Mouse (Mus musculus) limb, embryonic 14.5 days (tissue): ENCODE results near the gene Parp9. TPM values are rescaled to one million over a fixed set of nuclear protein-coding genes. Genes with fewer than 3 reads are reported as not detected.

ENCODE experiments used
- ATAC-seq: fragments of 200-750 bp; cut with Nextera tagmentation; 2 replicates; pipeline ENCODE4 v1.8.0; 2017; ENCODE audit warnings: low read depth, moderate number of reproducible peaks, moderate TSS enrichment; ENCODE audit not compliant: low FRiP score
- DNase-seq: peaks from one replicate; pipeline ENCODE4 v3.0.0-alpha.2; 2015; ENCODE audit warnings: low spot score
- H3K27ac ChIP-seq: fragments of 300-500 bp; sonication (generic); replicated peaks from 2 replicates; pipeline ENCODE4 v1.5.1; 2014; ENCODE audit warnings: low read depth, mild to moderate bottlenecking, low read length, moderate library complexity, mixed read lengths
- H3K27me3 ChIP-seq: fragments of 300-500 bp; sonication (generic); 2 replicates; pipeline ENCODE4 v1.6.1; 2014; ENCODE audit warnings: low read length, mixed read lengths; ENCODE audit not compliant: control insufficient read depth, insufficient read depth
- H3K36me3 ChIP-seq: fragments of 300-500 bp; sonication (generic); 2 replicates; pipeline ENCODE4 v1.6.1; 2014; ENCODE audit warnings: mild to moderate bottlenecking, low read length, moderate library complexity, mixed read lengths; ENCODE audit not compliant: control insufficient read depth, insufficient read depth
- H3K4me1 ChIP-seq: fragments of 300-500 bp; sonication (generic); 2 replicates; pipeline ENCODE4 v1.6.1; 2014; ENCODE audit warnings: antibody characterized with exemption, low read length, mixed read lengths; ENCODE audit not compliant: control insufficient read depth, insufficient read depth
- H3K4me2 ChIP-seq: fragments of 300-500 bp; sonication (generic); replicated peaks from 2 replicates; pipeline ENCODE4 v1.6.1; 2014; ENCODE audit warnings: low read depth, mild to moderate bottlenecking, low read length, moderate library complexity; ENCODE audit not compliant: severe bottlenecking
- H3K4me3 ChIP-seq: fragments of 300-500 bp; sonication (generic); replicated peaks from 2 replicates; pipeline ENCODE4 v1.5.1; 2014; ENCODE audit warnings: low read length
- H3K9ac ChIP-seq: fragments of 300-500 bp; sonication (generic); 2 replicates; pipeline ENCODE4 v1.6.1; 2014; ENCODE audit warnings: mild to moderate bottlenecking, low read depth, low read length, moderate library complexity; ENCODE audit not compliant: severe bottlenecking
- H3K9me3 ChIP-seq: fragments of 300-500 bp; sonication (generic); 2 replicates; pipeline ENCODE4 v1.6.1; 2016; ENCODE audit warnings: low read length; ENCODE audit not compliant: control insufficient read depth
- POLR2A ChIP-seq: fragments of 200-500 bp; IDR thresholded peaks from 2 replicates; pipeline ENCODE4 v1.8.0; 2012; ENCODE audit warnings: inconsistent platforms, mild to moderate bottlenecking, moderate library complexity, borderline replicate concordance; ENCODE audit not compliant: insufficient read depth, insufficient read length; ENCODE audit errors: extremely low read depth
- WGBS: fragments of 180-500 bp; shearing (Covaris S2); extraction: QIAGEN DNeasy Blood & Tissue Kit; methylation state at CpG from one replicate; pipeline ENCODE4 v1.1.7; 2014; 5-methylcytosine and 5-hydroxymethylcytosine counted together
- polyA plus RNA-seq, 2 experiments: library from polyadenylated mRNA; depleted of rRNA in 1 of 2; stranded (reverse) in 1 of 2; unstranded in 1 of 2; fragments of >200 nt; fragmentation: Nextera tagmentation in 1 of 2; extraction: Ambion mirVana in 1 of 2; gene quantifications; 2 replicates each; pipeline versions ENCODE4 v1.2.1 to v1.2.3; 2012 to 2014

Parp9 gene
- polyA plus RNA-seq, 2 experiments = 4.1 to 4.3 TPM

DNA sequence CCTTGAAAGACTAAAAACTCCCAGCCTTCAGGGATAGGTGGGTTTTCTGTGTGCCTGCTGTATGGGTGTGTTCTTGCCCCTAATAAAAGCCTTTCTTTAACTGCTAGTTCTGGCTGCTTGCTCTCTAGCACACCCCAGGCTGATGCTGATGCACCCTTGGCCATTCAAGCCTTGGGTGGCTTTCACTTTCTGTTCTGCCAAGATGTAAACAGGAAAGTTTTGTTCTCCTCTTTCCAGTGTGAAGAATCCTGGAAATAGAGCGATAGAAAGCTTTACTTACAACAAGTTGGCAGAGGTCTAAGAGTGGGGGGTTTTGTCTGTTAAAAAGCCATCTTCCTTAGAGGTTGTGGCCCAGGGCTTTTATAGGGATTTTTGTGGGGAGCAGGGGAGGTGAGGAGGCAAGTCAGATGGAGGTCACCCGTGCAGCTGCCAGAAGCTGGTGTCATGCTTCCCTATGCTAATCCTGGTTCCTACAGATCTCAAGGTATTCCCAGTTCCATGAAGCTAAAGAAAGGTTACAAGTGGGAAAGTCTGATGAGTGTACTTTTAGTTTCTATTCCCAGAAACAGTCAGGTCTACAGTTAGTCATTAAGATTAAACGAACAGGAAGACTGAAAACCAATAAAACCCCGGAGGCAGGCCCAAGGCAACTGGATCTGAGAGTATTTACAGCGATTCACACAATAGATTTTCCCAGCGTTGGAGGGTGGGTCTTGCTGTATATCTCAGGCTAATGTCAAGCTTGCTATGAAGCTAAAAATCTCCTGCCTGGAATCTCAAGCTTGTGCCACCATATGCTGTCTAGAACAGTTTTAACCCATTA lies 19.3 kb upstream of the Parp9 start:
- DNase-seq (no peak), ATAC-seq (peak; percentile 37; the same call in 1 of the 2 replicates)
- no peaks in the 10 kb centered on the region for H3K36me3 ChIP-seq
- H3K27ac ChIP-seq = no peak overlapping the region
- no peaks in the 10 kb centered on the region for H3K27me3 ChIP-seq
- H3K4me1 ChIP-seq = no peaks in the 10 kb centered on the region
- H3K9me3 ChIP-seq = no peaks in the 10 kb centered on the region
- WGBS = 28% methylated on average over 6 of the region's 6 CpGs
- no peak overlapping the region for H3K4me3 ChIP-seq
- no peak overlapping the region for H3K9ac ChIP-seq
- TF ChIP-seq POLR2A = no peak
- no peak overlapping the region for H3K4me2 ChIP-seq

DNA sequence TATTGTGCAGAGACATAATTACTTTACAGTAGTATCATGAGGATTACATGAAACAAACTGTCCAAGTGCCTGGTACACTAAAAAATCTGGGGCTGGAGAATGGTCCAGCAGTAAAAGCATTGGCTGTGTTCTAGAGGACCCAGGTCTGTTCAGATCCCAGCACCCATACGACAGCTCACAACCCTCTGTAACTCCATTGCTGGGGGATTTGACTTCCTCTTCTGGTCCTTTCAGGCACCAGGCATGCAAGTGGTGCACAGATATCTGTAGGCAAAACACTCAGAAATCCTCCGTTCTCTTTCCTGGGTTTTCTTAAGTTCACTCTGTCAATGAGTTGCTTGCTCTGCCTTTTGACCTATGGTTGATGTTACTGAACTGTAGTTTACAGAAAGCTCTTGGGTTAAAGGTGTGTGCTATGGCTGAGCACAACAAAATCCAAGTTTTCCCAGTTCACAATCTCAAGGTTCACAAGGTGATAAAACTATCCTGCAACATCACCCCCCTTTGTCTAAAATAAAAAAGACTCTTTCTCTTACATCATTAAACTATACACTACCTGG lies 16.5 kb upstream of the Parp9 start:
- ATAC-seq (no peak), DNase-seq (no peak)
- no peak overlapping the region for H3K4me3 ChIP-seq
- H3K4me2 ChIP-seq = no peak overlapping the region
- WGBS = 88% methylated on average over 2 of the region's 2 CpGs
- no peaks in the 10 kb centered on the region for H3K27me3 ChIP-seq
- H3K4me1 ChIP-seq = no peaks in the 10 kb centered on the region
- no peak overlapping the region for H3K9ac ChIP-seq
- no peaks in the 10 kb centered on the region for H3K36me3 ChIP-seq
- TF ChIP-seq POLR2A = no peak
- H3K9me3 ChIP-seq = no peaks in the 10 kb centered on the region
- H3K27ac ChIP-seq = no peak overlapping the region

DNA sequence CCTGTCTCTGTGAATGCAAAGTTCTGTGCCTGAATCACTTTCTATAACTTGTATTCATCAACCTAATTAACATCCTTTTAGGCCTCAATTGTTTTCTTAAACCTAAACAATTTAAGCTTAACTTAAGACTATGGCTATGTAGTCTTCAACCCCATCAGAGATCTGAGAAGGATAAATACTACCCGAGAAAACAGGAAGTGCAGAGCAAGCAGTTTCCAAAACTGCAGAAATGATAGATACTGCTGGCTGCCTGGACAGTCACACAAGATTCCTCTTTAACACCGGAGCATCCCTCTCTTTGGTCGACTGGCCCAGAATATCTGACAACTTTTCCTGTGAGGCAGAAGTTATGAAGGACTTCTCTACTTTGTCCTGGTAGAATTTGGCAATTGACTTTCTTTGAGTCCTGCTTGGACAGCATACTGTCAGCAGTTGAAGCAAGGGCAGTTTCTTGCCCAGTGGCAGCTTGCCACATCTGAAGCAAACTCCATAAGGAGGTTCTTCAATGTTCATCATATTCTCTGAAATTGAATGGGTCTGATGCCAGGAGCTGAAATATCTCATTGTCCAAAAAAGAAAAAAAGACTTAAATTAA lies 15.9 kb upstream of the Parp9 start:
- no peak for TF ChIP-seq POLR2A
- no peak overlapping the region for H3K27ac ChIP-seq
- no peaks in the 10 kb centered on the region for H3K36me3 ChIP-seq
- DNase-seq (no peak), ATAC-seq (no peak)
- WGBS = 73% methylated on average over 3 of the region's 3 CpGs
- no peaks in the 10 kb centered on the region for H3K27me3 ChIP-seq
- H3K9ac ChIP-seq = no peak overlapping the region
- H3K9me3 ChIP-seq = no peaks in the 10 kb centered on the region
- no peak overlapping the region for H3K4me2 ChIP-seq
- H3K4me1 ChIP-seq = no peaks in the 10 kb centered on the region
- no peak overlapping the region for H3K4me3 ChIP-seq

DNA sequence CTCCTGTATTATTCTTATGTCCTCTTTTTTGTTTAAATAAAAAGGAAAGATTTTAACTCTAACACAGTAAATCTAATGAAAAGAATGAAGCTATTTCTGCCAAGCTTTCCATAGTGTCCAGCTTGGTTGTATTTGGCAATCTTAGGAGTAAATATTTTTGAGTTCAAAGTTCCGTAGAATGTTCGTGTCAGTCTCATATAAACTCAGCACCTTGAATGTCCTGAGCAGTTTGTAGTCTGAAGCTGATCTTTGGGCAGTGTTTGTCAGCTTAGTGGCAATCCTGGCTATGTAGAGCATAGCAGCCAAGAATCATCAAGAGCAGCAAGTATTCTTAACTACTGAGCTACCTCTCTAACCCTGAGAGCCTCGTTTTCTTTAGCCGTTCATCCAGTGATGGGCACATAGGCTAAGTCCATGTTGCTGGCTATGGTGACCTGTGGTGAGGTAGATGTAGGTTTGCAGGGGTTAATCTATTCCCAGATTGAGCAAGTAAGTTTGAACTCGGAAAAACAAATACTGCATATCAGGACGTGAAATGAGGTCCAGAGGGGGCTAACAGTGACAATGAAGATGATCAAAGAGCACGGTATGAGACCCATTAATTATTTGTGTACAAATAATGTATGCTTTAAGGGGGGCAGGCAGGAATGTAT lies 14.6 kb upstream of the Parp9 start:
- no peak for TF ChIP-seq POLR2A
- H3K27me3 ChIP-seq = no peaks in the 10 kb centered on the region
- DNase-seq = no peak
- H3K36me3 ChIP-seq = no peaks in the 10 kb centered on the region
- H3K4me3 ChIP-seq = no peak overlapping the region
- ATAC-seq = no peak
- WGBS = 81% methylated on average over 7 of the region's 7 CpGs
- no peak overlapping the region for H3K27ac ChIP-seq
- H3K9me3 ChIP-seq = no peaks in the 10 kb centered on the region
- no peaks in the 10 kb centered on the region for H3K4me1 ChIP-seq
- H3K4me2 ChIP-seq = no peak overlapping the region
- no peak overlapping the region for H3K9ac ChIP-seq

DNA sequence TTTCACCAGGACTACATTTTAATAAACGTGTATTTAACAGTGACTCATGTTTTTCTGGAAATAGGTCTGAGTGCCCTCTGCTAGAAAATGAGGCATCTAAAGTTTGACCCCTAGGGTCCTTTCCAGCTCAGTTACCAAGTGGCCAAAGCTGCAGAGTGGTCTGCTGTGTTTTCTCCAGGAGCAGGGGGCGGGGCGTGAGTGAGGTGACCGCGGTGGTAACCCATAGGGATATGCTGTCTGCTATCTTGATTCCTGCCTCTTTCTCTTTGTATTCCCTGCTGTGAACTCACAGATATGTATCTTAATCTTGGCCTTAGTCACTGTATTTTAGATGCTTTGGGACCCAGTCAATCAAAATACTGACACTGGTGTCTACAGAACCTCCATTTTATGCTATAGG lies 13.9 kb upstream of the Parp9 start:
- DNase-seq (no peak), ATAC-seq (no peak)
- Histone ChIP-seq H3K9ac (no peak overlapping the region), H3K27ac (no peak overlapping the region), H3K4me1 (no peaks in the 10 kb centered on the region), H3K4me2 (no peak overlapping the region), H3K9me3 (no peaks in the 10 kb centered on the region), H3K27me3 (no peaks in the 10 kb centered on the region), H3K36me3 (no peaks in the 10 kb centered on the region), H3K4me3 (no peak overlapping the region)
- TF ChIP-seq POLR2A = no peak
- 86% methylated on average over 5 of the region's 5 CpGs for WGBS
